Mouse (Mus musculus) forebrain, embryonic 12.5 days (tissue): ENCODE measurements around the gene Ankrd33. TPM values are rescaled to one million over a fixed set of nuclear protein-coding genes. Genes with fewer than 3 reads are reported as not detected.

Experiments used
- ATAC-seq: fragments of 200-750 bp; cut with Nextera tagmentation; 2 replicates; pipeline ENCODE4 v1.8.0; 2017; ENCODE audit warnings: moderate TSS enrichment; ENCODE audit not compliant: low FRiP score
- H3K27ac ChIP-seq: fragments of 300-500 bp; sonication (generic); 2 replicates; pipeline ENCODE4 v1.5.1; 2016; ENCODE audit warnings: mild to moderate bottlenecking
- H3K27me3 ChIP-seq: fragments of 300-500 bp; sonication (generic); 2 replicates; pipeline ENCODE4 v1.6.1; 2016; ENCODE audit warnings: mild to moderate bottlenecking
- H3K36me3 ChIP-seq: fragments of 300-500 bp; sonication (generic); replicated peaks from 2 replicates; pipeline ENCODE4 v1.6.1; 2016; ENCODE audit warnings: mild to moderate bottlenecking
- H3K4me1 ChIP-seq: fragments of 300-500 bp; sonication (generic); 2 replicates; pipeline ENCODE4 v1.6.1; 2016
- H3K4me2 ChIP-seq: fragments of 300-500 bp; sonication (generic); 2 replicates; pipeline ENCODE4 v1.6.1; 2016; ENCODE audit warnings: mild to moderate bottlenecking, moderate library complexity
- H3K4me3 ChIP-seq: fragments of 300-500 bp; sonication (generic); replicated peaks from 2 replicates; pipeline ENCODE4 v1.5.1; 2016; ENCODE audit warnings: mild to moderate bottlenecking
- H3K9ac ChIP-seq: fragments of 300-500 bp; sonication (generic); 2 replicates; pipeline ENCODE4 v1.6.1; 2016; ENCODE audit warnings: mild to moderate bottlenecking
- H3K9me3 ChIP-seq: fragments of 300-500 bp; sonication (generic); 2 replicates; pipeline ENCODE4 v1.6.1; 2016
- WGBS: fragments of 180-500 bp; shearing (Covaris S2); methylation state at CpG from one replicate; pipeline ENCODE4 v1.1.7; 2016; 5-methylcytosine and 5-hydroxymethylcytosine counted together
- polyA plus RNA-seq: library from polyadenylated mRNA; unstranded; fragments of >200 nt; fragmentation: Nextera tagmentation; extraction: Ambion mirVana; gene quantifications from 2 replicates; pipeline ENCODE4 v1.2.1, GENCODE M21; 2016

The Ankrd33 gene
- polyA plus RNA-seq, 1 experiment from 2014 or later = not detected

DNA sequence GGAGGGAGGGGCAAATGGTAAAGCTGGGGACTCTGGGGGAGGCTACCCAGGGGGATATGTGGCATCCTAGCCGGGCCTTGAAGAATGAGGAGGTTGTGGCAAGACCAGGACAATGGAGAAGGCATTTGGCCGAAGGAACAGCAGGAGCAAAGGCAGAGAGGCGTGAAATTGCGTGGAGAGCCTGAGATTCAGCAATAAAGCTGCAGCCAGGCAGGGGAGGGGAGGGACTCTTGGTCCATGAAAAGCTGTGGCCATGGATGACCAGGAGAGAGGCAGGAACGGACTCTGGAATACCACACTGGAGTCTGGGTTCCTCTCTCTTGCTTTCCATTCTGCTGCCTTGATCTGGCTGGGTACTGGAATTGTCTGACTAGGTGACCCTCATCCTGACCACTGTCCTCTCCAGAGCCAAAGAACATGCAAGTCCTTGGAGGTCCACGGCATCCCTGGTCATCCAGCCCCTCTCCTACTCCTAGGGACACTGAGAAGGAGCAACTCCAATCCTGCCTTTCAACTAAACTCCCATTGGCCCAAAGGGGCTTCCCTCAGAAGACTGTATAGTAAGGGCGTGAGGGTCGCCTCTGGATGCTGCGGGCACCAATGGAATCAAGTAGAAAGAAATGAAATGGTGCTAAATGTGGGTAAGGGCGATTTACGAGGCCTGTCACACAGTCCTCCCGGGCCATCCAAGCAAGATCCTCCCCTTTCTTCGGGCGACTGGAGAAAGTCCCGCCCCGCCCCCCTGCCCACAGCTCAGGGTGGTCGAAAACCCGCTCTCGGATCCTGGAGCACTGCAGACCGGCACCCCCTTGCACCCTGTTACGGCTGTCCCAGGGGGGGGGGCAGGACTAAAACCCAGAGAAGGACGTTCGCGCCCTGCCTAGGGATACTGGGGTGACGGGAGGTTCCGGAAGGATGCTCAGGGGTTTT is 39.2 kb upstream of the Ankrd33 start:
- peak overlapping the region; percentile 88 for H3K4me3 ChIP-seq
- H3K9ac ChIP-seq = peak overlapping the region; percentile 86
- H3K4me1 ChIP-seq = peaks cover 67% of the 10 kb centered on the region
- peak overlapping the region; percentile 85 for H3K27ac ChIP-seq
- under 1% methylated on average over 26 of the region's 26 CpGs for WGBS
- no peaks in the 10 kb centered on the region for H3K9me3 ChIP-seq
- peak; percentile 43; the same call in 1 of the 2 replicates for ATAC-seq
- H3K36me3 ChIP-seq = no peaks in the 10 kb centered on the region
- H3K27me3 ChIP-seq = peaks cover 23% of the 10 kb centered on the region
- H3K4me2 ChIP-seq = peak overlapping the region; percentile 94

DNA sequence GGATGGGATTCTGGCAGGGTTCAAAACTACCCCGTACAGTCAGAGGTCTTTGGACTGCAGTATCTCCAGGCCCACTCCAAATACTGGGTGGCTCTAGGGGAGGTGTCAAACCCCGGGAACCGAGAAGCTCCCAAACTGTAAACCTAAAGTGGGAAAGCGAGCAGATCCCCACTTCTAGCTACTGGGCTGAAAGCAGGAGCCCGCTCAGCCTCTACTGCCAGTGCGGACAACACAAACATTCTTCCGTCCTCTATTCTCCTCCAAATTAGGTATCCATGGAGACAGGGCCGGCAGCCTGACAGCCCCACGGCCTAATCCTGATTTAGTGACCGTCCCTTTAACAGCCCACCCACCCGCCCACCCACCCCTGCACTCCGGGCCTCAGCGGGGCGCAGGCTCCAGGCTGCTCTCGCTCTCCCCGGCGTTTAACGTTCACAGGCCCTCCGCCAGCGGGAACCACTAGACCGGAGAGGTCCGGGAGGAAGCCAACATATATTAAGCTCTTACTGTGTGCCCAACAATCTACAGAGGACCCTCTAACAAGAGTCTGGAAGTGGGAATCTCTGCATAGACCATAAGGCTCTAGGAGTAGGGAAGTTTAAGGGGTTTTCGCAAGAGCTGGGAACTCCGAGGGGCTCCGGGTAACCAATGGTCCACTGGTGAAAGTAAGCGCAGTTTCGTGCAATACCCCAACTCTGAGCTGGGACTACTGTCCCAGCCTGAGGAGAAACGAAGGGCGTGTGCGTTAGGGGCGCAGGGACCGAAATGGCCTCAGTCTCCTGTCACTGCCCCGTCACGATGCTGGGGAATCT is 38.3 kb upstream of the Ankrd33 start:
- H3K9ac ChIP-seq = peak overlapping the region; percentile 86
- peaks cover 67% of the 10 kb centered on the region for H3K4me1 ChIP-seq
- no peaks in the 10 kb centered on the region for H3K9me3 ChIP-seq
- 0% methylated on average over 34 of the region's 34 CpGs for WGBS
- H3K4me3 ChIP-seq = peak overlapping the region; percentile 88
- peaks cover 25% of the 10 kb centered on the region for H3K27me3 ChIP-seq
- peak overlapping the region; percentile 85 for H3K27ac ChIP-seq
- peak overlapping the region; percentile 94 for H3K4me2 ChIP-seq
- ATAC-seq = peak; percentile 27
- H3K36me3 ChIP-seq = no peaks in the 10 kb centered on the region

DNA sequence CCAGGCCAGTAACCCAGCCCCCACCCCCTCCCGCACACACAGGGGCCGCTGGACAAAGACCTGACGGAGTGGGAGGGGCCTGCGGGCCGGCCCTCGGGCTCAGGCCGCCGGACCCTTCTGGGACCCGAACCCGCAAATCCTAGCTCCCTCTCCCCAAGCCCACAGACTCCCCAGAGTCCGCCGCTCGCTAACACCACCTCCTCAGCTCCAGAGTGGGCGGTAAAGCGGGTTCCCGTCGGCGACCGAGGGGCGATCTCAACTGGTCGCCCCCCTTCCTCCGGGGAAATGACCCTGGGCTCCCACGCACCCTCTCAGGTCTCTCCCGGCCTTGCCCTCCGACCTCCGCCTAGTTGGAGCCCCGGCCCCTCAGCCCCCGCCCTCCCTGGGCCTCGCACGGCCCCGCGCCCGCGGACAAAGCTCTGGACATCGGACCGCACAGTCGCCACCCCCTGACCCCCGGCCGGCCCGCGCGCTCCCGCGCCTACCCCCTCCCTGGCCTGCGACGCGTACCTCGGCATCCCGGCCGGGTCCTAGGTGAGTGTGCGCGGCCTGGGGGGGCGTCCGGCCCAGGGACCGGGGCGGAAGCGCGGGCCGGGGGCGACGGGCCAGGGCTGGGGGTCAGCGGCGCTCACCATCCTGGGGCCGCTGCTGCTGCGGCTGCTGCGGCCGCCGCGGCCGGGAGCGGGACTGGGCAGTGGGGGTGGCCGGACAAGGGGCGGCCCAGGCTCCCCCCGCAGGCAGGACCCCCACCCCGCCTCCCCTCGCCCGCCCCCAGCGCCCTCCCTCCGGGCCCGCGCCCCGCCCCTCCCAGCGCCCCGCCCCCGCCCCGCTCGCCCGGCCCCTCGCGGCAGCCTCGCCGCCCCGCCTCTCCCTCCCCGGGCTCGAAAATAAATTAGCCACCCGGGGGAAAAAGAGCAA is 37.5 kb upstream of the Ankrd33 start, which contains the start of gene Fignl2:
Gene Fignl2, minus strand, starts transcription at position 755 of the 918 bp plus-strand sequence.
- peak; percentile 40 for ATAC-seq
- Histone ChIP-seq H3K9me3 (no peaks in the 10 kb centered on the region), H3K4me1 (peaks cover 63% of the 10 kb centered on the region), H3K36me3 (no peaks in the 10 kb centered on the region), H3K4me3 (peak within 1 kb of the TSS; percentile 88), H3K27me3 (peaks cover 25% of the 10 kb centered on the region), H3K4me2 (peak within 1 kb of the TSS; percentile 94), H3K27ac (peak within 1 kb of the TSS; percentile 85), H3K9ac (peak within 1 kb of the TSS; percentile 86)
- WGBS = under 1% methylated on average over 75 of the region's 96 CpGs

DNA sequence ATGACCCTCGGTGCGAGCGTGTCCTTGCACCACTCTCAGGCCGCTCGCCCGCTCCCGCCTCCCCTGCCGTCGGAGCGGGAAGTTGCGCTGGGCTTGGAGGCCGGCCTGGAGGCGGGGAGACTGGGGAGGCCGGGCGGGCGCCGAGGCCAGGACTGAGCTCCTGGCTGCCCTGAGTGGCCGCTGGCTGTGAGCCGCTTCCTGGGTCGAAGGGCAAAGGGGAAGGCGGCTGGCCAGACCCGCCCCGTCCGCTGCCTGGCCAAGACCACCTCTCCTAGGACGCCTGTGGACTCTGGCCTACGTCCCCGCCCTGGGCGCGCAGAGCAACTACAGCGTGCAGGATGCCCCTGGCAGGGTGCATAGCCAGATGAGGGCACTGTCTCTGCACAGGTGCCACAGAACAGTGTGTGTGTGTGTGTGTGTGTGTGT is 36.8 kb upstream of the Ankrd33 start:
- peak overlapping the region; percentile 86 for H3K9ac ChIP-seq
- H3K9me3 ChIP-seq = no peaks in the 10 kb centered on the region
- peak overlapping the region; percentile 94 for H3K4me2 ChIP-seq
- no peaks in the 10 kb centered on the region for H3K36me3 ChIP-seq
- H3K4me3 ChIP-seq = peak overlapping the region; percentile 88
- peaks cover 63% of the 10 kb centered on the region for H3K4me1 ChIP-seq
- peak; percentile 58 for ATAC-seq
- peaks cover 25% of the 10 kb centered on the region for H3K27me3 ChIP-seq
- H3K27ac ChIP-seq = peak overlapping the region; percentile 85
- WGBS = under 1% methylated on average over 28 of the region's 30 CpGs

DNA sequence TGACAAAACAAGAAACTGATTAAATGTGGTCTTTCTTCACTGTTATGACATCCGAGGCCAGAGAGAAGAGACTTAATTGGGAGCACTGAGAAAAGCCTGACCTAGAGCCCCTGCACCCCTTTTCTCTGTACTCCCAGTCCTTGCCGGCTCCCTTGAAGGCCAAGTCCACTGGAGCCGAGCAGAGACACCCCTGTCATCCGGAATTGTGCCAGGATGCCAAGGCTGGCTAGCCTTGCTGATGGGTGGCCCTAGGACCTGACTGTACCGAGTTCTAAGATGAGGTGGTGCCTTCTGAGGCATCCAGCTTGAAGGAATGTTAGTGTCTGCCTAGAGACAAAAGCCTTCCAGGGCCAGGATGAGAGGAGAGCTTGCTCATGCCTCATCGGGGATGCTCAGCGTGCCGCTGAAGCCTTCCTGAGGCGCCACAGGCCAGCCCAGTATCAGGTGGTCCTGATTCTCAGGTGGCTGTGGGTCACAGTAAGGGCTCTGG is 35.5 kb upstream of the Ankrd33 start:
- peaks cover 58% of the 10 kb centered on the region for H3K4me1 ChIP-seq
- no peak overlapping the region for H3K4me3 ChIP-seq
- 70% methylated on average over 9 of the region's 9 CpGs for WGBS
- no peak overlapping the region for H3K9ac ChIP-seq
- no peak overlapping the region for H3K4me2 ChIP-seq
- no peaks in the 10 kb centered on the region for H3K9me3 ChIP-seq
- no peaks in the 10 kb centered on the region for H3K36me3 ChIP-seq
- no peak overlapping the region for H3K27ac ChIP-seq
- H3K27me3 ChIP-seq = peaks cover 25% of the 10 kb centered on the region
- no peak for ATAC-seq

DNA sequence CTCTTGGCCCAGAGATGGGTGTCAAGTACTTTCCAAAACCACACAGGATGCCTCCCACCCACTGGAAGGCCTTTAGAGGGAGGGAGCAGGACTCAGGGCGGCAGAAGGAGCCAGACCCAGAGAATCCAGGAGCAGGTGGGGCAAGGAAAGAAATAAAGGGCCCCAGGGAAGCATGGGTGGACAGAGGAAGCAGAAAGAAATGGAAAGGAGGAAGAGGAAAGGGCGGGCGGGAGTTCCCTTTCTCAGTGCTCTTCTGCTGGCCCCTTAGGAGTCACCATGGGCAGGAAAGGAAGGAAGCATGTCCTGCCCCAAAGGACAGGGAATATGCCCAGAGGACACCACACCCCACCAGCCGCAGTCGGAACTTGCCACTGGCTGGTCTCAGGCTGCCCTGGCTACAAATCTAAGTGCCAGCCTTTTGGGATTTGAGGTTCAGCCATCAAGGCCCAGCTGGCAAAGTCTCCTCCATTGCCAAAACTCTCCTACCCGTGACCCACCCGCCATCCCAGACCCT is 34.5 kb upstream of the Ankrd33 start:
- Histone ChIP-seq H3K36me3 (no peaks in the 10 kb centered on the region), H3K9me3 (no peaks in the 10 kb centered on the region), H3K4me1 (peaks cover 48% of the 10 kb centered on the region), H3K27ac (no peak overlapping the region), H3K4me3 (no peak overlapping the region), H3K27me3 (peaks cover 25% of the 10 kb centered on the region), H3K9ac (no peak overlapping the region), H3K4me2 (no peak overlapping the region)
- no peak for ATAC-seq
- 80% methylated on average over 7 of the region's 7 CpGs for WGBS

DNA sequence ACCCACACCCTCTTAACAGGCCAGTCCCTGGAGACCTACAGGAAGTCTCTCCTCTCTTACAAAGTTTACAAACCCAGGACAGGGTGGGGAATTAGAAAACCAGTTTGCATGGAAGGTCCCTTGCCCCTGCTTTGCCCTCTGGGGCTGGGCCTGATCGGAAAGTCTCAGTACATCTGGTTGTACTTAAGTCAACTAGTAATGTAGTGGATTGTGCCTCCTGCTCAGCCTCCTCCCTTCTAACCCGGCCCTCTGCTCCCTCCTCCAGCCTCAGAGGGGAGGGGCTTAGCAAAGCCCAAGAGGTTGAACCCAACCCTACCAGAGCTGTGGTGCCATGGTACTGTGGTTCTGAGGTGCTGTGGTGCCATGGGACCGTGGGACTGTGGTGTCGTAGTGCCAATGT is 33.3 kb upstream of the Ankrd33 start:
- no peak for ATAC-seq
- Histone ChIP-seq H3K4me1 (peaks cover 36% of the 10 kb centered on the region), H3K27me3 (peaks cover 25% of the 10 kb centered on the region), H3K36me3 (no peaks in the 10 kb centered on the region), H3K9me3 (no peaks in the 10 kb centered on the region), H3K4me2 (no peak overlapping the region), H3K27ac (no peak overlapping the region), H3K4me3 (no peak overlapping the region), H3K9ac (no peak overlapping the region)
- WGBS = 71% methylated on average over 4 of the region's 4 CpGs

DNA sequence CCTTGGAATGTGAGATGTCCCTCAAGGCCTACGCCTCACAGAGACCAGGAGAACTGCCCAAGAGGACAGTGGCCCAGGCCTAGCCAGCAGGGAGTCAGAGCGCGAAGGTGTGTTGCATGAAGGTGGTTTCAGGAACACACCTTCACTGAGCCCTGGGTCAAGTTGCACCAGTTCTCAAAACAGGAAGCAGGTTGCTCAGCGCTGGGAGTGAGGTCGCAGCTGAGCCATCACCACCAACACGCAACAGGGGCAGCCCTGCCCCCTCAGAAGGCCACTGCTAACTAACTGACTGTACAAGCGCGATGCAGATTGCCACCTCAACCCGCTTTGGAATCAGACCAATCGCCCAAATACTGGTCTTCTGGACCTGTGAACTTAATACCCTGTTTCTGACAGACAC is 31.1 kb upstream of the Ankrd33 start:
- 90% methylated on average over 10 of the region's 10 CpGs for WGBS
- no peak overlapping the region for H3K9ac ChIP-seq
- no peaks in the 10 kb centered on the region for H3K36me3 ChIP-seq
- peaks cover 17% of the 10 kb centered on the region; the same call in 1 of the 2 replicates for H3K27me3 ChIP-seq
- no peak overlapping the region for H3K4me3 ChIP-seq
- H3K27ac ChIP-seq = no peak overlapping the region
- H3K4me2 ChIP-seq = no peak overlapping the region
- H3K9me3 ChIP-seq = no peaks in the 10 kb centered on the region
- peaks cover 22% of the 10 kb centered on the region; the same call in 1 of the 2 replicates for H3K4me1 ChIP-seq
- no peak for ATAC-seq

DNA sequence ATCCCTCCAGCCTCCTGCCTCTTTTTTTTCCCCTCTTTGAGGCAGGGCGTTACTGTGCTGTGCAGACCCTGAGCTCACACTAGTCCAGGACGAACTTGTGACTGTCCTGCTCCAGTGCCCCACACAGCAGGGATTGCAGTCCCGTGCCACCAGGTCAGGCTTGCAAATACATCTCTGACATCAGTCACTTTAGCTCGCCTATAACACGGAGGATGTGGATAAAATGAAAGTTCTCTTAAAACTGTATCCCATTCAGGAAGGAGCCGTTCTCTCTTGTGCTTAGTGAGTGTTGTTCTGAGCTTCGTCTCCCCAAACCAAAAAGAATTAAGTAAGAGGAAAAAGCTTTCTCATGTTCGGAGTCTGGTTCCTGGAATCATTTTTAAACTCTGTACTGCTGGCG is 29.1 kb upstream of the Ankrd33 start:
- peaks cover 6% of the 10 kb centered on the region; the same call in 1 of the 2 replicates for H3K27me3 ChIP-seq
- H3K4me3 ChIP-seq = no peak overlapping the region
- H3K9me3 ChIP-seq = no peaks in the 10 kb centered on the region
- ATAC-seq = no peak
- H3K27ac ChIP-seq = no peak overlapping the region
- H3K36me3 ChIP-seq = no peaks in the 10 kb centered on the region
- peaks cover 11% of the 10 kb centered on the region; the same call in 1 of the 2 replicates for H3K4me1 ChIP-seq
- WGBS = 75% methylated on average over 9 of the region's 9 CpGs
- no peak overlapping the region for H3K4me2 ChIP-seq
- no peak overlapping the region for H3K9ac ChIP-seq

DNA sequence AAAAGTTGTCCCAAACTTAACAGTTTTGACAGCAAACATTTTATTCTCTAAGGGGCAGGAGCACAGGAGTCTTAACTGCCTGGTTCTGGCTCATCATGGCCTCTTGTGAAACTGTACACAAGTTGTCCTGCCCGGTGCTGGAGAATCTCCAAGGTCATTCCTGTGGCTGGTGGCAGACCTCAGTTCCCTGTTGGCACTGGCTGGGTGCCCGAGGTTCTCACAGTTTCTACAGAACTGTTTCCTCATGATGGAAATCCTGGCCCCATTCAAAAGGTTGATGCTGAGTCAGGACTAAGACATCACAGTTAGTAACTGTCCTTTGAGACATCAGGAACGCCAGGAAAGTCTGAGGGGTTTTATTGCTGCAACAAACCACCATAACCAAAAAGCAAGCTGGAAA is 28.6 kb upstream of the Ankrd33 start:
- Histone ChIP-seq H3K27ac (no peak overlapping the region), H3K27me3 (peaks cover 9% of the 10 kb centered on the region), H3K4me3 (no peak overlapping the region), H3K4me2 (no peak overlapping the region), H3K4me1 (peaks cover 9% of the 10 kb centered on the region; the same call in 1 of the 2 replicates), H3K9me3 (no peaks in the 10 kb centered on the region), H3K9ac (no peak overlapping the region), H3K36me3 (no peaks in the 10 kb centered on the region)
- WGBS = 78% methylated on average over 3 of the region's 3 CpGs
- ATAC-seq = no peak

DNA sequence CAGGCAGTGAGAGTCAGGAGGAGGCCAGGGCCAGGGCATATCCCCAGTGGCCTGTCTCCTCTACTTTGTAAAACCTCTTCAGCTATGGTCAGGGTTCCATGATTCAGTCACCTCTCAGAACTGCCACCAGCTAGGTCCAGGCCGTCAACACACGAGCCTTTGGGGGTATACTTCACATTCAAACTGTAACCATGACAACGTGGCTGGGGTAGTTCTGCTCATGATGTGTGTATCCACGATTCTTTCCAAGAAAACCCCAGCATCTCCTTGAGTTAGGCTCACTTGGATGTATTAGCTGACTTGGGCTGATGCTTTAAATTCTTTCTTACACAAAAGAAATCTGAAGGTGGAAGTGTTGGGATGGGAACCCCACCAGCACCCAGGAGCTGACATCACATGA is 27.3 kb upstream of the Ankrd33 start:
- ATAC-seq = no peak
- peaks cover 15% of the 10 kb centered on the region for H3K27me3 ChIP-seq
- WGBS = 51% methylated on average over 4 of the region's 4 CpGs
- no peaks in the 10 kb centered on the region for H3K9me3 ChIP-seq
- H3K4me2 ChIP-seq = no peak overlapping the region
- H3K9ac ChIP-seq = no peak overlapping the region
- H3K4me3 ChIP-seq = no peak overlapping the region
- H3K4me1 ChIP-seq = peaks cover 22% of the 10 kb centered on the region
- H3K27ac ChIP-seq = no peak overlapping the region
- no peaks in the 10 kb centered on the region for H3K36me3 ChIP-seq
